Mouse (Mus musculus) C2C12 (cell line): ENCODE results near the gene Prl7a2.

Source experiments
- CTCF ChIP-seq: IDR thresholded peaks from one replicate; pipeline ENCODE4 v1.5.1; 2011; ENCODE audit not compliant: control insufficient read depth, insufficient read depth, insufficient read length
- MAX ChIP-seq: IDR thresholded peaks from one replicate; pipeline ENCODE4 v1.6.1; 2011; ENCODE audit warnings: mild to moderate bottlenecking, control low read depth
- MYOD1 ChIP-seq: IDR thresholded peaks from one replicate; pipeline ENCODE4 v1.6.1; 2011; ENCODE audit warnings: low read depth; ENCODE audit not compliant: control insufficient read depth, insufficient read length
- USF1 ChIP-seq: IDR thresholded peaks from one replicate; pipeline ENCODE4 v1.6.1; 2011; ENCODE audit warnings: low read depth, mild to moderate bottlenecking, control low read depth, moderate library complexity

DNA sequence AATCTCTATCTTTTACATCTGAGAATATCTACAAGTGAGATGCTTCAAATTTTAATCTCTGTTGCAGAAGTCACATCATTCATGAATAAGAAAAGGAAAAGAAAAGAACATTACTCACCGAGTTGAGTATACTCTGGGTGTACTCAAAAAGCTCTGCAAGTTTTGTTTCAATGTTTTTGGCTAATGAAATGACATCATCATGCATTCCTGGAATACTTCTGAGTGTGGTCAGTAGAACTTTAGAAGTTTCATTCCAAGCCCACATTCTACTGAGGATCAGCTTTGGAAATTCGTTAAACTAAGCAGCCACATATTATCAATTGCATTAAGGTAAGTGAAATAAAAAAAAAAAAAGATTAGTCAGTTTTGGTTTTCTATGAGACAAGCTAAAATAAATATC is 7.1 kb downstream of the Prl7a2 start:
- TF ChIP-seq CTCF (no peak), MAX (no peak), USF1 (no peak), MYOD1 (no peak)
